In the genomic region with DNA sequence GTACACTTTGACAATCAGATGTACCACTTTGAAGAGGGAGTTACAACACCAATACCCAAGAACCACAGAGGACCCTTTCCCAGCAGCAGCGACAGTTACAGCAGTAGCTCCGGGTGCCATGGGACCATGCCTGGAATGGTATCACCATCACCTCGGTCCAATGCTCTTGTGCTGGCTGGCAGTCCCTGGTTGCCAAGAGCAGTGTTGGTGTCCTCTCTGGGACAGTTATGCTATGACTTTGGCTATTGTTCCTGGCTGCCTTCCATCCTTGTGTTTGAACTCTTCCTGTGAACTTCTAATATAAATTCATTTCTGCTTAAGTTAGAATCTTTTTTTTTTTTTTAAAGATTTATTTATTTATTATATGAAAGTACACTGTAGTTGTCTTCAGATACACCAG, we compare ENCODE assay signal across 28 mouse cellular contexts. TPM values are rescaled to one million over a fixed set of nuclear protein-coding genes. Genes with fewer than 3 reads are reported as not detected.
A peak's percentile ranks its signal among the peaks of the same experiment; 100 is the strongest.
DNase-seq lines count a peak whose midpoint lies in the region; ATAC-seq and TF ChIP-seq lines count a peak whose summit lies in the region.
"Had no signal": no experiment of that assay in that cellular context is flagged by ENCODE, and none has a peak within 500 bp of the region (broad histone marks: within the 10 kb centered on the region; RNA-seq: fewer than 3 reads in every experiment).

No protein-coding gene starts in this region.

- no peak for TF ChIP-seq EP300 in heart, postnatal 0 days (IDR thresholded peaks at IDR 0.05; ENCODE audit: low read depth)

- WGBS in heart, postnatal 0 days, result 76% methylated on average over 3 of the region's 3 CpGs
- 59% methylated on average over 3 of the region's 3 CpGs for WGBS in lung, adult 2 months
- 59% methylated on average over 3 of the region's 3 CpGs for WGBS in lung, embryonic 16.5 days
- 82% methylated on average over 3 of the region's 3 CpGs for WGBS in small intestine, adult 2 months

- no peaks in the 10 kb centered on the region for H3K36me3 ChIP-seq in heart, postnatal 0 days (replicated peaks; ENCODE audit: control insufficient read depth, insufficient read depth, low read length)
- no peaks in the 10 kb centered on the region for H3K36me3 ChIP-seq in lung, embryonic 16.5 days (ENCODE audit: control insufficient read depth, insufficient read depth, low read length)
- H3K36me3 ChIP-seq in small intestine, adult 2 months (ENCODE audit: control insufficient read depth, insufficient read depth, low read length), result no peaks in the 10 kb centered on the region
- H3K36me3 ChIP-seq: embryonic facial prominence, embryonic 13.5 days; forebrain, embryonic 12.5 days; heart, embryonic 10.5 days; hindbrain, embryonic 10.5 days; limb, embryonic 13.5 days; midbrain, embryonic 15.5 days; neural tube, embryonic 12.5 days had no signal

- TF ChIP-seq POLR2A in lung, adult 2 months (IDR thresholded peaks at IDR 0.05; ENCODE audit: borderline replicate concordance, extremely low read depth, low read depth, low read length), result no peak
- no peak for TF ChIP-seq POLR2A in small intestine, adult 2 months (IDR thresholded peaks at IDR 0.05; ENCODE audit: low read depth, low read length)

- ATAC-seq in heart, postnatal 0 days (ENCODE audit: insufficient read depth, low read depth), result no peak
- ATAC-seq in lung, embryonic 16.5 days (ENCODE audit: low read depth), result peak; percentile 35; the same call in 1 of the 2 replicates
- no peak for ATAC-seq in cerebellum, adult (ENCODE audit: insufficient number of reproducible peaks, low FRiP score, low TSS enrichment)
- ATAC-seq: hindbrain, embryonic 16.5 days; midbrain, embryonic 15.5 days; Patski had no signal

- no peaks in the 10 kb centered on the region for H3K27me3 ChIP-seq in heart, postnatal 0 days (ENCODE audit: control insufficient read depth, insufficient read depth, low read length)
- H3K27me3 ChIP-seq in lung, embryonic 16.5 days (ENCODE audit: control insufficient read depth, insufficient read depth, low read depth, low read length), result no peaks in the 10 kb centered on the region
- no peaks in the 10 kb centered on the region for H3K27me3 ChIP-seq in small intestine, adult 2 months (ENCODE audit: control insufficient read depth, insufficient read depth, low read length)
- H3K27me3 ChIP-seq: Patski had no signal

- H3K9me3 ChIP-seq in heart, postnatal 0 days (replicated peaks; ENCODE audit: control insufficient read depth, low read length), result no peaks in the 10 kb centered on the region
- H3K9me3 ChIP-seq in lung, embryonic 16.5 days (ENCODE audit: control insufficient read depth, low read length), result no peaks in the 10 kb centered on the region
- H3K9me3 ChIP-seq: embryonic facial prominence, embryonic 13.5 days; forebrain, embryonic 12.5 days; heart, embryonic 10.5 days; hindbrain, embryonic 10.5 days; limb, embryonic 13.5 days; midbrain, embryonic 15.5 days; neural tube, embryonic 12.5 days had no signal

- no peak overlapping the region for H3K9ac ChIP-seq in heart, postnatal 0 days (replicated peaks; ENCODE audit: low read depth, low read length)
- H3K9ac ChIP-seq in lung, embryonic 16.5 days (ENCODE audit: low read length), result no peak overlapping the region
- H3K9ac ChIP-seq: embryonic facial prominence, embryonic 13.5 days; forebrain, embryonic 12.5 days; limb, embryonic 13.5 days; liver, embryonic 14.5 days; midbrain, embryonic 15.5 days; neural tube, embryonic 12.5 days had no signal

- no peak overlapping the region for H3K4me3 ChIP-seq in heart, postnatal 0 days (ENCODE audit: low read depth, low read length)
- H3K4me3 ChIP-seq in lung, adult 2 months (replicated peaks; ENCODE audit: extremely low read depth, low read depth, low read length), result peak overlapping the region; percentile 0
- no peak overlapping the region for H3K4me3 ChIP-seq in lung, embryonic 16.5 days (ENCODE audit: low read length)
- no peak overlapping the region for H3K4me3 ChIP-seq in small intestine, adult 2 months (ENCODE audit: low read depth, low read length)
- H3K4me3 ChIP-seq: embryonic facial prominence, embryonic 13.5 days; erythroblast, embryonic 14.5 days; forebrain, embryonic 12.5 days; heart, embryonic 10.5 days; hindbrain, embryonic 10.5 days; layer of hippocampus, adult 2 months; limb, embryonic 13.5 days; midbrain, embryonic 15.5 days; neural tube, embryonic 12.5 days had no signal

- H3K4me1 ChIP-seq in heart, postnatal 0 days (ENCODE audit: control insufficient read depth, insufficient read depth), result no peaks in the 10 kb centered on the region
- peaks cover 17% of the 10 kb centered on the region for H3K4me1 ChIP-seq in lung, adult 2 months (ENCODE audit: control insufficient read depth, insufficient read depth, low read length)
- peaks cover 12% of the 10 kb centered on the region for H3K4me1 ChIP-seq in lung, embryonic 16.5 days (replicated peaks; ENCODE audit: control insufficient read depth, insufficient read depth, low read length)
- H3K4me1 ChIP-seq in small intestine, adult 2 months (ENCODE audit: control insufficient read depth, insufficient read depth, insufficient read length, low read length), result peaks cover 11% of the 10 kb centered on the region
- H3K4me1 ChIP-seq: heart, embryonic 10.5 days; limb, embryonic 13.5 days; midbrain, embryonic 15.5 days; neural tube, embryonic 12.5 days had no signal

- H3K27ac ChIP-seq in heart, postnatal 0 days (ENCODE audit: low read depth), result 0 out of 2 replicates have a peak overlapping the region, but pooled peaks have one; percentile 35
- H3K27ac ChIP-seq in lung, embryonic 16.5 days (ENCODE audit: low read length), result peak overlapping the region; percentile 71
- H3K27ac ChIP-seq in small intestine, adult 2 months (ENCODE audit: insufficient read depth, low read depth, low read length), result peak overlapping the region; percentile 47
- H3K27ac ChIP-seq: embryonic facial prominence, embryonic 13.5 days; forebrain, embryonic 12.5 days; heart, embryonic 10.5 days; hindbrain, embryonic 10.5 days; layer of hippocampus, adult 2 months; limb, embryonic 13.5 days; liver, embryonic 14.5 days; midbrain, embryonic 15.5 days; neural tube, embryonic 12.5 days had no signal

- TF ChIP-seq CTCF in heart, postnatal 0 days (IDR thresholded peaks at IDR 0.05; ENCODE audit: low read depth), result no peak
- TF ChIP-seq CTCF in lung, adult 2 months (IDR thresholded peaks at IDR 0.05; ENCODE audit: insufficient read depth, low read length), result no peak
- no peak for TF ChIP-seq CTCF in small intestine, adult 2 months (IDR thresholded peaks at IDR 0.05; ENCODE audit: extremely low read depth, insufficient read length, insufficient replicate concordance, low read depth, low read length)

- DNase-seq in heart, postnatal 0 days (ENCODE audit: low spot score), result no peak
- DNase-seq in heart, adult 9 months (ENCODE audit: low spot score in 2 of 2), result no peak
- no peak for DNase-seq in lung, adult 2 months
- no peak for DNase-seq in lung, postnatal 25 days (ENCODE audit: low spot score)
- DNase-seq: cerebellum, adult 8-10 months; cerebellum, postnatal 36 days; embryo, embryonic 11 days; kidney, postnatal 14 days; layer of hippocampus, postnatal 36 days; right cerebral cortex, postnatal 25 days; thymus, postnatal 25 days had no signal

- H3K4me2 ChIP-seq in heart, postnatal 0 days (ENCODE audit: low read depth, low read length), result peak overlapping the region; percentile 0; the same call in 1 of the 2 replicates
- no peak overlapping the region for H3K4me2 ChIP-seq in lung, embryonic 16.5 days (ENCODE audit: low read depth, low read length)
- H3K4me2 ChIP-seq: embryonic facial prominence, embryonic 13.5 days; forebrain, embryonic 12.5 days; limb, embryonic 13.5 days; midbrain, embryonic 15.5 days; neural tube, embryonic 12.5 days had no signal

RNA-seq across cellular contexts. Expression of gene Zbtb8a, which starts 5.7 kb away (rescaled TPM):
- 14.0 and 15.4 TPM in 2 replicates for total RNA-seq in heart, postnatal 0 days (2014; rRNA removed; ENCODE audit: low replicate concordance)
- 7.0 TPM in 2 replicates for polyA plus RNA-seq in heart, postnatal 0 days (2015; fragmentation: Nextera tagmentation; extraction: Ambion mirVana)
- 8.8 and 13.9 TPM in 2 replicates for polyA plus RNA-seq in lung, adult 2 months (2012; rRNA removed)
- 21.7 and 22.0 TPM in 2 replicates for polyA plus RNA-seq in lung, embryonic 16.5 days (2015; fragmentation: Nextera tagmentation; extraction: Ambion mirVana)
- 2.3 and 5.0 TPM in 2 replicates for polyA plus RNA-seq in small intestine, adult 2 months (2012; rRNA removed)

RNA-seq across cellular contexts. Expression of gene Zbtb8os, which starts 48.1 kb away (rescaled TPM):
- total RNA-seq in heart, postnatal 0 days (2014; rRNA removed; ENCODE audit: low replicate concordance), result 13.5 and 20.8 TPM in 2 replicates
- polyA plus RNA-seq in heart, postnatal 0 days (2015; fragmentation: Nextera tagmentation; extraction: Ambion mirVana), result 32.2 and 33.7 TPM in 2 replicates
- polyA plus RNA-seq in lung, adult 2 months (2012; rRNA removed), result 5.8 and 11.3 TPM in 2 replicates
- 45.5 and 47.3 TPM in 2 replicates for polyA plus RNA-seq in lung, embryonic 16.5 days (2015; fragmentation: Nextera tagmentation; extraction: Ambion mirVana)
- polyA plus RNA-seq in small intestine, adult 2 months (2012; rRNA removed), result 5.4 and 9.6 TPM in 2 replicates

RNA-seq across cellular contexts. Expression of gene Rbbp4, which starts 48.4 kb away (rescaled TPM):
- total RNA-seq in heart, postnatal 0 days (2014; rRNA removed; ENCODE audit: low replicate concordance), result 97.3 and 101 TPM in 2 replicates
- polyA plus RNA-seq in heart, postnatal 0 days (2015; fragmentation: Nextera tagmentation; extraction: Ambion mirVana), result 221 and 222 TPM in 2 replicates
- polyA plus RNA-seq in lung, adult 2 months (2012; rRNA removed), result 16.7 and 23.5 TPM in 2 replicates
- polyA plus RNA-seq in lung, embryonic 16.5 days (2015; fragmentation: Nextera tagmentation; extraction: Ambion mirVana), result 356 and 390 TPM in 2 replicates
- 3.7 and 6.1 TPM in 2 replicates for polyA plus RNA-seq in small intestine, adult 2 months (2012; rRNA removed)

RNA-seq across cellular contexts. Expression of gene Zbtb8b, which starts 57.1 kb away (rescaled TPM):
- total RNA-seq in heart, postnatal 0 days (2014; rRNA removed; ENCODE audit: low replicate concordance), result 1.9 and 3.6 TPM in 2 replicates
- polyA plus RNA-seq in heart, postnatal 0 days (2015; fragmentation: Nextera tagmentation; extraction: Ambion mirVana), result 1.1 and 1.6 TPM in 2 replicates
- 0.12 and 0.14 TPM in 2 replicates for polyA plus RNA-seq in lung, adult 2 months (2012; rRNA removed)
- polyA plus RNA-seq in lung, embryonic 16.5 days (2015; fragmentation: Nextera tagmentation; extraction: Ambion mirVana), result 2.7 and 4.1 TPM in 2 replicates
- polyA plus RNA-seq in small intestine, adult 2 months (2012; rRNA removed), result 0.05 TPM in 1 of 2 replicates, not detected in the other
- total RNA-seq: gastrocnemius, adult 18-20 months had no signal
- polyA plus RNA-seq: erythroblast, embryonic 14.5 days; spleen, adult 2 months had no signal
